Mouse (Mus musculus) cerebellum, adult 11 months (tissue): ENCODE data around the gene Fstl4.
A peak's percentile ranks its signal among the peaks of the same experiment; 100 is the strongest.
"Not testable (repeated sequence)": the region's sequence is repeated elsewhere in the genome, so short reads cannot be mapped to it uniquely, and the experiment has no call there.

ENCODE experiments used
- DNase-seq: peaks from one replicate; pipeline ENCODE4 v3.0.0; 2022

Fstl4 gene

DNA sequence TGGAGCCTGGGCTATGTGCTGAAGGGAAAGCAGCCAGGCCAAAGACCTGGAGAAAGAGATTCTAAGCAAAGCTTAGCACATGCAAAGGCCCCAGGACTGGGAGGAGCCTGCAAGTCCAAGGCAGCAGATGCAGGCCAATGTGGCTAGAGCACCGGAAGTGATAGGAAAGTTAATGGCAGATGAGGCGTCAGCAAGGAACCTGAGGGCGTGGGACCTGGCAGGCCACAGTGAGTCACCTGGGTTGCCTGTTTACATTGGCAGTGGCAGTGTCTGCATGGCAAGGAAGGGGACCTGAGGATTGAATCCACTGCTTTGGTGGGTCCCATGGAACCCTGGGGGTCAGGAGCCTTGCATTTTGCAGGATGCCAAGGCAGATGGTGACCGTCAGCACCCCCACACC, 267.3 kb downstream of the Fstl4 start:
- no peak for DNase-seq

DNA sequence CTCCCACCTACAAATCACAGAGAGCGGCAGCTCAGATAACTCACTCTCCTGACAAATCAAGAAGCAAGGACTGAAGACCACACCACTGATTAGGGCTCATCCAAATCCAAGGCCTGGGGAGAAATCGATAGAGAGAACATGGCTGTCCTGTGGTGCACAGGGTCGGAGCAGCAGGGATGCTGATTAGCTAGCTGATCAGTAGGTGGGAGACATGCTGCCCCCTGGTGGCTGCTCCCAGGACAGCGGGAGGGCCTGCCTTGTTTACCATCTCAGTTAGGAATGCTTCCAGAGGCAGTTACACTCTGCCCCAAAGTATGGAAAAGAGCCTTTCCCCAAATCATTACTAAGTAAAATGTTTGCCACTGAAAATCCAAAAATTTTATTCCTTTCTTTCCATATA, 267.9 kb downstream of the Fstl4 start:
- peak; percentile 49 for DNase-seq

DNA sequence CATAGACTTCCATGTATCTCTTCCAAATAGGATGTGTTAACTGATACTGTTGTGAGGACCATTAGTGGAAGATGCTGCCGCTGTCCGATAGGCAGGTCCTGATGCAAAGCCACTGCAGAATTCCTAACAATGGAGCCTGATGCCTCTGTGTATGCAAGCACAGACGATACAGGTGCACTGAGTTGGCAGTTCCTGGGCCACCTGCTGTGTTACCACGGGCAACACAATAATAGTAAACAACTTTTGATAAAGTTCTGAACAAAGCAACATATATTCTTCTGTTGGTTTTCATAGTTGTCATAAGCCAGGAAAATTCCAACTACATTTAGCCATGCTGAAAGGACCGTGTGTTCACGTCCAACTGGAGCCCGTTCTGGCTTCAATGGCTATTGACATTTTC, 271.0 kb downstream of the Fstl4 start:
- DNase-seq: no peak

DNA sequence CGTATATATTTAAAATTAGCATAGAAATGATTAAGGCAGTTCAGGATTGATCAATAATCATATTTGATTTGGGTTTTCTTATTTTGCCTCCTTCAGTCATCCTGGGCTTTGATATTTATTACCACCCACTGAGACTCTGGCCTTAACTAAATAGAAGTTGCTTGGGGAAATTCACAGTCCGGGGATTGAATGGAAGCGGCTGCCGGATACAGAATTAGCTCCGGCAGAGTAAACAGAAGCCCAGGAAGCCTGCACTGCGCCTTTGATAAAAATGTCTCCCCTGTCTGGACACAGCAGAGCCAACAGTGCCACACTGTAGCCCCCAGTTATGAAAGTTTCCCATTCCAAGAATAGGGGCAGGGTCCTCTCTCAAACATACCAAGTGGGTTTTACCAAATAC, 282.4 kb downstream of the Fstl4 start:
- DNase-seq: no peak

DNA sequence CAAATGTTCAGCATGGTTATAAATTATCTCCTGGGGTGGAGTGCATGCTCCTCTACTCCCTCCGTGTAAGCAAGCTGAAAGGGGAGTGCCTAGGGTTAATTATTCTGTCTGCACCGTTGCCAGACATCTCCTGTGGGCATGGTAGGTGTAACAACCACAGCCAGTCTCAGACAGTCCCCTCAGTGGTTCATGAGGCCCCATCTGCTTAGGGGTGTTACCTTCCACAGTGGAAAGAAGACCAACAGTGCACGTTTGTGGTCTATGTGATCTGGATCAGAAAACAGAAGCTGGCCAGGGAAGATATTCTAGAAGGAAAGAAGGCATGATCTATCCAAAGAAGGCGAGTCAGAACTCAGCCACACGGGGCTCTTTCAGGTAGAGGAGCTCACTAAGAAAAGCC, 289.7 kb downstream of the Fstl4 start:
- no peak for DNase-seq

DNA sequence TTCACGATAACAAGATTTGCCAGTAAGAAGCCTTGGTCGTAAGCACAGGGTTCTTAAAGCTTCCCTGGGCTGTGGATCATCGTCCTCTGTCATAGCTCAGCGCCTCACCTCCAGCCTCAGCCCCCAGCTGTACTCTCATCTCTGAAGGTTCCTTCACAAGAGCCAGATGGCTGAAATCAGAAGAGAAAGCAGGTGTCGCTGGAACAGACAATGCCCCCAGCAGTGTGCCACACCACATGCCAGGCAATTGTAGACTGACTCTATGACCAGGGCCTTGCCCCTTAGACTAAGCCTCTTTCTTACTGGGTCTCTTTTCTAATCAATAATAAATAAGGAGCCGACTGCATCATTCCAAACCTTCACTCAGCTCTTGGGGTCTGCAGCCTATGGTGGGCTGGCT, 291.5 kb downstream of the Fstl4 start:
- peak; percentile 11 for DNase-seq

DNA sequence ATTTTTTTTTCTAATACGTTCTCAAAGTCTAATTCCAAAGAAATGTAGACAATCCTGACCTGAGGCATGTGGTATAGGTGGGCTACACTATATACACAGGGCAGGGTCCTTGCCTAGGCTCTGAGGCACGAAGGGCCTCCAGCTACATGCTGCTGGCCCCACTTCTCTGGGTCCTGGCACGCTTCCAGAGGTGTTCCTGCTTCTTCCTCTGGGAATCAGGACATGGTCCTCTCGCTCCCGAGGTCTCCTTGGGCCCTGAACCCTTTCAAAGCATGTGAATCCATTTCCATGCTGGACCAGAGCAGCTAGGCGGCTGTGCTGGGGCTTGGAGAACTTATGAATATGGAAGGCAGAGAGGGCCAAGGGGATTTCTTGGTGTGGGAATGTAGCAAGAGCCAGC, 292.3 kb downstream of the Fstl4 start:
- DNase-seq: no peak

DNA sequence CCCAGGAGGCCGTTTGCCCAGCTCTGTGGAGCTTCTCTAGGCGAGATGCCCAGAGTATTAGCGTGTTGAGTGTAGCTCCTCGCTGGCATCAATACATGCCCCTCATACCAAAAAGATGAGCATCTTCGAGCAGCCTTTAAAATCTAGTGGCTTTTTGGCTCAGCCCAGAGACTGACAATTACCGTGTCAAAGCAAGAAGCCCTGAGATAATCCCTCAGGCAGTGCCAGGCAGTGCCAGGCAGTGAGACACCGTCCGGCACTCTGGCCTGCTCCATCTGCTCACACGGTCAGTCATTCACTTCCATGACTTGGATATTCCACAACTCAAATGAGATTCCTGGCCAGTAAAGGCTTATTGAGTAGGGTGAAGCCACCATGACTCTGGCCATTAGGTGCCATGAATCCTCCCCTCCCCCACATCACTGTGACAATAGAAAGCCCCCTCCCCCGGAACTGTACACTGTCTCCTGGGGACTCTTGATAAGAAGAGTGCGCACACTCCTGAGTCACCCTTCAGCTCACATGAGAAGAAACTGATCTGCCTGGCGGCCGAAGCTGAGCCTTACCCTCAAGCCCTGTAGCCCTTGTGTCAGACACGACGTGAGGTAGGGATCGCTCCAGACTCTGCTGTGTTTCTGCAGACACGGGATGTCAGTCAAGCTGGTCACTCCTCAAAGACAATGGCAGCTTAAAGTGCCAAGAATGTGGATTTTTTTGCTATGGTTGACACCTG, 293.6 kb downstream of the Fstl4 start:
- DNase-seq: peak; percentile 22

DNA sequence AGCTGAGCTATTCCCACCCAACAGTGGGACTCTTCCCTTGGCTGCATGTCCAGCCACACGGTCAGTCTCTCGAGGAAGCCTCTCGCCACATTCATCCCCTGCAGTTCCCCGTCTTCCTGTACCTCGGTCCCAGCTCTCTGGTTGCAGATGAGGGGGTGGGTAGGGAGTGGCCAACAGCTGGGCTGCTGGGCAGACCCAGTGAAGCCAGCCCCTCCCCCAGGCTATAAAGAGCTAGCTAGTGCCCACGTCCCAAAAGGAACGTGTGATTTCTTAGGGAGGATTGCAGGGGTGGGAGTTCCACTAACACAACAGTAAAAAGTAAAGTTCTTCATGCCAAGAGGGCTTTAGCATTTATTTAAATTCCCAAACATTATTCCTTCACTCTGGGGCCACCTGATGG, 294.1 kb downstream of the Fstl4 start:
- DNase-seq: no peak

DNA sequence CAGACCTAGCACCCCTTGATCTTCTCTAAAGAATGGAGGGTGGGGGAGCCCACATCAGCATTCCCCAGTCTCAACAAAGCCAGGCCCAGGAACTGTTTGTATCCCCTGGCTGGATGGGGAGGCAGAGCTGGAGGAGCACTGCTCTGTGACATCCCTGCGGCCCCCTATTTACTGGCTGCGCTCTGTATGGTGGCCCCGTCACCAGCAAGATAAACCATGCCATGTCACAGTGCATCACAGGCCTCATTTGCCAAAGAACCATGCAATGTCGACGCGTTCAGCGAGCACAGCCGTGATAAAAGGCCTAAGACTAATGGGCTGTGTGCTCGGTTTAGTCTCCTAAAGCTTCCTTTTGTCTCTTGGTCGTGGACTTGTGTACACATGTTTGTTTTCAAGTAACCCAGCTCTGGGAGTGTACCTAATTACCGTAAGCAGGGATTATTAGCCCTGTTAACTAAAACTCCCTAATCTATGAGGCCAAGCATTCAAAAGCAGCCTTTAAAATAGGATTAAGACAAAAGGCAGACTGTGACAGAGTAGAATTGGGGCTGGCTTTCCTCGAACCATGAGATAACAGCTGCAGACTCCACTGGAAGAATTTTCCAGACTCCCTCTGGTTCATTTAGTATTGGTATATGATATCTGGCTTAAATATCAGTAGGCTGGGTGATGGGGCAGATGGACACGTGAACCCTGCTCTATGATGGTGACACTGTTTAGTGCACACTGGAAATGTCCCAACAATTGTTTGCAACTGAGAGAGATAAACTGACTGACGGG, 303.5 kb downstream of the Fstl4 start:
- DNase-seq: no peak

DNA sequence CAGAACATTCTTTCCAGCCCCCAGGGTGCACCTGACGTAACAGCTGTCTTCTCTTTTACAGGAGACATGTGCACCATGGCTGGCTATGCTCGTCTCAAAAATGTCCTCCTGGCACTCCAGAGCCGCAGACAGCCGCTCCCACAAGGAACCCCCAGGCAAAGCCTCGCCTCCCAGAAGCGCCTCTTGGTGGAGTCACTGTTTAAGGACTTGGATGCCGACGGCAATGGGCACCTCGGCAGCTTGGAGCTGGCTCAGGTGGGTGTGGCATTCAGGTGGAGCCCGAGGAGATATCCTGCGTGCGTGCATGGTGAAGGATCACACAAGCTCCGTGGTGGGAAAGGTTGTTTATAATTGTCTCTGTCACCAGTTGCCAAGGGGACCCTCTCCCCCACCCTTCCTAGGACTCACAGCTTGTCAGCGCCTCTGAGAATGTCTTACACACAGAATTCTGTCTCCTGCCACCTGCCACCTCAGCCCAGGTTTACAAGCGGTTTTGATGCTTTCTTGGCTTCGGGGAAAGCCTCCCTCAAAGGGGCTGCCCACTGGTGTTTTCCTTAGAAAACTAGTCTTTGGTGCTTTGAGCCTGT, 304.1 kb downstream of the Fstl4 start:
- DNase-seq: no peak

DNA sequence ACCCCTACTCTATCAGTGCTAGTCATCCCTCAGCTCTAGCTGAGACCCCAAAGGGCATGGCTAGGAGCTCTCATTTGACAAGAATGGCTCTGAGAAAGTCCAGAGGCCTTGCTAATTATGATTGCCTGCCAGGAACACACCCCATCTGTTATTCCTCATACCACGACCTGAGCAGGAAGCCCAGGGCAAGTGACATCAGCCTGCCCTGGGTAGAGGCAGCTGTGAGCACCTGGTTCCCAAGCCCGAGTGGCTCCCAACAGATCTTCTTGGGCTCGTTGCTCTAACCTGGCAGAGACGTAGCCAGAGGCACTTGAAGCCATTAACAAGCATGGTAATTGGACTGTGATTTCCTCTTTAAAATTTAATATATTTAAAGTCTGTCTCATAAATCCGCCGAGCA, 305.3 kb downstream of the Fstl4 start:
- no peak for DNase-seq

DNA sequence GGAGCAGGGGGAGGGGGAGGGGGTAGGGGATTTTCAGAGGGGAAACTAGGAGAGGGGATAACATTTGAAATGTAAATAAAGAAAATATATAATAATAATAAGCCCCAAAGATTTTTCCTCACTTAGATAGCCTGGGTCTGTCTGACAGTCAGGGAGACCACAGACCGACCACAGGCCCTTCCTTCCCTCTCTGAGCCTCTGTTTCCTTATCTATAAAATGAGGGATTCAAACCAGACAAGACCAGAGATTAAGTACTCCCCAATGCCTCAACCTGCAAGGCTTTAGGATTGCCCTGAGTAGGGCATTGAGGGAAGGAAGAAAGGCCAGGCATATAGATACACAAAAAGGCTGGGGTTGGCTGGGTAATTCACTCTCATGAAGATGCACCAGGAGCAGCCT, 307.2 kb downstream of the Fstl4 start:
- DNase-seq: no peak

DNA sequence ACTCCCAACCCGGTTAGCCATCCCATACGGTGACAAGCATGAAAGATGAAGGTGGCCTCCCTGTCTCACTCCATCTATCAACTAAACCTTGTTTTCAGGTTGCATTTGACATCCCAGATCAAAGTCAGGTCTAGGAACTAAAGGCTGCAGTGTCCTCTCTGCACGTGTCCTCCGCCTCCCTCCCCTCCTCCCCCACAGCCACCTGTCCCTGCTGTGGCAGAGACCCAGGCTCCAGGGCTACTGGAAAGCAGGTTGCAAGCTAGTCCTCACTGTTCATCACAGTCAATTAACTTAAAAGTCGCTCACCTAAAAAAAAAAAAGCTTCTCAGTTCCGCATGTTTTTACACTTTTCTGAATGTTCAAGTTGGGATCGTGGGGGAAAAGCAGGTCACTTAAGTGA, 313.2 kb downstream of the Fstl4 start:
- DNase-seq: no peak

DNA sequence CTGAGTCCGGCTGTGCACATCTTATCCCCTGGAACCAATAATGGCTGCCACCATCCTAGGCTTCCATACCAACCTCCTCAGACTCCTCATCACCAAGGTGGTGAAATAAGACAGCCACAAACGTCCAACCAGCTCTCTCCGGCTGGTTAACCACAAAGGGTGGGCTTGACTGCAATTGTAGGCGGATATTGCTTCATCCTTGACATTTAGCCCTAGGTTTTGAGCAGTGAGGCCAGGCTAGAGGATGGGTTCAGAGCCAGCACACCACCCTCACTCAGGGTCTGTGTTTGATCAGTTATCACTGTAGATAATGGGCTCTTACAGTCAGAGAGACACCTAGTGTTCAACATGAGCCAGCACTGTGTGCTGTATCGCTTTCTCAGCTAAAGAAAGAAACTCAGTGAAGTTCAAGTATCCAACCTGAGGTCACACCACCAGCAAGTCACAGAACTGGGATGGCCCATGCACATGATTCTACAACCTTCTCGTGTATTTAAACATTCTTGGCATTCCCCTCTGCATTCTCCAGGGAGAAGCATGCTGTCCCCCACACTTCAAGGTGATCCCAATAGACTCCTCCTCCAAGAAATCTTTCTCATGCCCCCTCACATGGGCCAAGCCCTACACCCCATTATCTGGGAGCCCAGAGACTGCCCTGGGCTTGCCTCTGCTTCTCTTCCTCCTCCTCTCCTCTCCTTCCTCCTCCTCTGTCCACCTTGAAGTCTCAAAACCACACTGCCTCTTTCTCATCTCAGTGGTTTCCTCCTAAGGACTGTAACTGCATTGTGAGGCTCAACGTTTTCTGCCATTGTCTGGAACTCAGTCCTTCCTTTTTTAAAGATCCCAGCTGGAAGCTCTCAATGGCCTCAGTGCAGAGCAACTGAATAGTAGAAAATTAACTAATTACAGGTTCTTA, 314.2 kb downstream of the Fstl4 start:
- DNase-seq: no peak

DNA sequence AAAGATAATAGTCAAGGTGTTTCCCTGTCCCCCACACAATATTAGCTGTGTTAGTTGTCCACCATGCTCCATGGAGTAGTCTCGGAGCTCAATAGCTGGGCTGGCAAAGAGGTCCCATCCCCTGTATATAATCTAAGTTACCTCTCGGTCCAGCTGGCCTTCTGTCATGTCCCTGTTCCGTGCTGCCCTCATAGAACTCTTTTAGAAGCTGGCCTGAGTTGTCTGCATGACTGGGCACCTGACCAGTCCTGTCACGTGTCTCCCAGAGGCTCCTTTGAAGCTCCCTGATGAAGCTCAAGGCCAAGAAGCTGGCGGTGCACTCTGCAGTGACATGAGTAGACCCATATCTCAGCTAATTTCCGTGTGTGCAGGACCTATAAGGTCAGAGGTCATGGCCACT, 316.9 kb downstream of the Fstl4 start:
- no peak for DNase-seq

DNA sequence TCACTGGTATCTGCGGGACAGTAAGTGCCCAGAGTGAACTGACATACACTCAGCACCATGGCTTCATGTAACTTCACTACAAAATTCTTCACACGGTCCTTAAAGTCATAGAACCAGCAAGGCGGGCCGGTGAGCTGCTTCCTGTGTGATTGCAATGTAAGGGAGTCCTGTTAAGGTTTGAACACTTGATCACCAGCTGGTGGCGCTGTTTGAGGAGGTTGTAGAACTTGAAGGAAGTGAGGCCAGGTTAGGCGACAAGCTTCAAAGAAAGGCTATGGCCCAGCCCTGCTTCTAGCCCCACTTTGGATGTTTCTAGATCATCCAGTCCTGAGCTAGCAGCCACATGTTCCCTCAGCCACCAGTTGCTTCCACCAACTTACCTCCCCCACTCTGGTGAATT, 320.9 kb downstream of the Fstl4 start:
- DNase-seq: no peak

DNA sequence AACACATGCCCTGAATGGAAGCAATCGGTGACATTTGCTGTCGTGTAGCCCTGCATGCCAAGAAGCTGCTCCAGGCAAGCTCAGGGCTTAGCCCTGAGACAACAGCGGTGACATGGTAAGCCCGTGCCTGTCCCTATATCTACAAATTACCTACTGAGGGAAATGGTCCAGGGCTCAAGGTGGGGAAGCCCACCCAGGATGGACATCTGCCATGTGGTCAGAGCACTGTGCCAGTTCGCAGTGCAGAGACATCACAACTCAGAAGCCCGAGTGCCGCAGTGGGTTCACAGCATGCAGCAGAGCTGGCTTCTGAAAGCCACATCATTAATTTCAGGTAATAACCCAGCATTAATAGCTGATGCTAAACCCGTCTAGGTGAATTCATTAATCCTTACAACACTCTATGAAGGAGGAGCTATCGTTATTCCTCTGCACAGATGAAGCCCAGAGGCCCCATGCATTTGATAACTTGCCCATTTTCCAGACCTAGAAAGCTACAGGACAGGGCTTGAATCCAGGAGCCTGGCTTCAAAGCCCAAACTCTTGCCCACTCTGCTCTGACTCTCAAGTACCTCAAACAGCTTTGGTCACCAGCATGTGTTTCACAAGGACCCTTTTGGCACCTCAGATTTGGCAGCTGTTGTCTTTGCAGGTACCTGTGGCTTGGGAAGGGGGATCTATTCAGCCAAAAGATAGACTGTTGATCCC, 321.6 kb downstream of the Fstl4 start:
- DNase-seq: no peak

DNA sequence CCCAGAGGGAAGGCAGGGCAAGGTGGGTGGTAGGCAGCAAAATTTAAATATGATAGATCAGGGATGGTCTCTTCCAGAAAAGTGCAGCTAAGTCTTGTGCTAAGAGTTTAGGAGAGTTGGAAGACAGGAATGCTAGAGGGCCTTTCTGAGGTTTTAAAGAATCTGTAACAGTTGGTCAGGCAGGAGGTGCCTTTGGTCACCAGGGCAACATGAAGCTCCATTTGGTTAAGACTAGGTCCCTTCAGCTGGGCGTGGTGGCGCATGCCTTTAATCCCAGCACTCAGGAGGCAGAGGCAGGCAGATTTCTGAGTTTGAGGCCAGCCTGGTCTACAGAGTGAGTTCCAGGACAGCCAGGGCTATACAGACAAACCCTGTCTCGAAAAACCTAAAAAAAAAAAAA, 323.5 kb downstream of the Fstl4 start:
- DNase-seq: not testable (repeated sequence)

DNA sequence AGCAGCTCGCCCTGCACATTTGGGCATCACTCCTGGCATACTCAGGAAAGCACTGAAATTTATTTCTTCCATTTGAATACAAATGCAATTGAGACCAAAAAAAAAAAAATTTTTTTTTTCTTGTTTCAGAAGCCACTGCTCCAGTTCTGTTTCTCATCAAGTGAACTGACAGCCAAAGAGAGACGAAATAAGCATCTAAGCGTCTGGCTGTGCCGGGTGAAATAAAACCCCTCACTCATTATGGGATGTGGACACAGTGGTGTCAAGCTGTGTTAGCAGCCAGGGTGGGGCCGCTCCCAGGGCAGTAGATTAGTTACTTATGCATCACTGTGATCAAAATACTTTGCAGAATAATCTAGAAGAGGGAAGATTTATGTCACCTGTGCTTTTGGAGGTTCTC, 327.2 kb downstream of the Fstl4 start:
- no peak for DNase-seq

DNA sequence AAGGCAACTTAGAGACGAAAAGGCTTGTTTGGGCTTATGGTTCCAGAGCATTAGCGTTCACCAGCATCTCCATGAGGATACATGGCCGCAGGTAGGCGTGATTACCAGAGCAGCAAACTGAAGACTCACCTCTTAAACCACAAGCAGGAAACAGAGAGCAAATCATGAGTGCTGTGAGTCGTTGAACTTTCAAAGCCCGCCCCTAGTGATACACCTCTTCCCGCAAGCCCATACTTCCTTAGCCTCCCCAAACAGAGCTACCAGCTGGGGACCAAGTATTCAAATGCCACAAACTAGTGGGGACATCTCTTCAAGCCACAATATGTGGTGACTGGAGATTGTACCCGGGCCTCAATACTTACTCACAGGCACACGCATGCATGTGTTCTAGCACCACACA, 332.4 kb downstream of the Fstl4 start:
- no peak for DNase-seq

DNA sequence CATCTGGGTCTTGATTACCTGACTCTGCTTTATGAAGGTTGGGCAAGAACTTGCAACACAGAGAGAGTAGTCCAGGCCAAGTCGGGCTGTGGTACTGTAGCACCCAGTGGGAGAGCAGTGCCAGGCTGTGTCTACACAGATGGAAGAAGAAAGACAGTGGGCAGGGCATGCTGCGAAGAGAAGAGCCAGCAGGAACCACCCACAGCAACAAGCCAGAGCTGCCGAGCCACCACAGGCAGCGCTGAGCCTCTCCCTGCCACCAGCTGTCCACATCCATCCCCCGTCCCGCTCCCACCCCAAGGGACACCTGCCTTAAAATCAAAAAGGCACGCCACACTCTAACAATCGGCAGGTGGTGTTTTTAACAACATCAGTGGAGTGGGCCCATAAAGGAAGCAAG, 332.9 kb downstream of the Fstl4 start:
- DNase-seq: no peak

DNA sequence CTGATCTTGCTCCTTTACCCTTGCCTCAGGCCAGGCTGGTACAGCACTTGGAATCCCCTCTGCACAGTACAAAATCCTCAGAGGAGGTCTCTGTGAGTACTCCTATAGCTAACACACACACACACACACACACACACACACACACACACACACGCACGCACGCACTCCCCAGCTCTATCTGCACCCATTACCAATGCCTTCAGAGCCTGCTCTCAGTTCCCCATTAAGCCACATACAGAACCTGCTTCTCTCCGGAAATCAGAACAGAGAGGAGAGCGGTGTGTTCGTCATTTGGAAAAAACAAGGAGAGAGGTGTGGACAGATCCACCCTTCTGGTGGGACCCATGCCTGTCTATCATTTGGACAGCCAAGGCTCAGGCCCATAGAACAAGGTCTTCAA, 333.4 kb downstream of the Fstl4 start:
- DNase-seq: no peak
